Mouse (Mus musculus) neural tube, embryonic 14.5 days (tissue): Measurements from ENCODE around the gene Shoc2. TPM values are rescaled to one million over a fixed set of nuclear protein-coding genes. Genes with fewer than 3 reads are reported as not detected.
A peak's percentile ranks its signal among the peaks of the same experiment; 100 is the strongest.
"Not testable (repeated sequence)": the region's sequence is repeated elsewhere in the genome, so short reads cannot be mapped to it uniquely, and the experiment has no call there.

Experiments used
- ATAC-seq: fragments of 200-750 bp; cut with Nextera tagmentation; 2 replicates; pipeline ENCODE4 v1.8.0; 2017; ENCODE audit warnings: low read depth, mild to moderate bottlenecking, moderate TSS enrichment, moderate library complexity
- H3K27ac ChIP-seq: fragments of 300-500 bp; sonication (generic); 2 replicates; pipeline ENCODE4 v1.5.1; 2014; ENCODE audit warnings: low read depth, mild to moderate bottlenecking, control low read depth, low read length, moderate library complexity, mixed read lengths
- H3K27me3 ChIP-seq: fragments of 300-500 bp; sonication (generic); 2 replicates; pipeline ENCODE4 v1.6.1; 2014; ENCODE audit warnings: low read length; ENCODE audit not compliant: control insufficient read depth, insufficient read depth
- H3K36me3 ChIP-seq: fragments of 300-500 bp; sonication (generic); 2 replicates; pipeline ENCODE4 v1.6.1; 2014; ENCODE audit warnings: low read length, mixed read lengths; ENCODE audit not compliant: control insufficient read depth, insufficient read depth
- H3K4me1 ChIP-seq: fragments of 300-500 bp; sonication (generic); 2 replicates; pipeline ENCODE4 v1.6.1; 2014; ENCODE audit warnings: low read length; ENCODE audit not compliant: control insufficient read depth, insufficient read depth
- H3K4me2 ChIP-seq: fragments of 300-500 bp; sonication (generic); 2 replicates; pipeline ENCODE4 v1.6.1; 2014; ENCODE audit warnings: mild to moderate bottlenecking, low read depth, low read length, control low read depth
- H3K4me3 ChIP-seq: fragments of 300-500 bp; sonication (generic); 2 replicates; pipeline ENCODE4 v1.5.1; 2014; ENCODE audit warnings: low read depth, low read length, control low read depth, mixed read lengths
- H3K9ac ChIP-seq: fragments of 300-500 bp; sonication (generic); replicated peaks from 2 replicates; pipeline ENCODE4 v1.6.1; 2014; ENCODE audit warnings: low read depth, mild to moderate bottlenecking, control low read depth, low read length, mixed read lengths
- H3K9me3 ChIP-seq: fragments of 300-500 bp; sonication (generic); 2 replicates; pipeline ENCODE4 v1.6.1; 2016; ENCODE audit warnings: low read length; ENCODE audit not compliant: control insufficient read depth
- WGBS: fragments of 180-500 bp; shearing (Covaris S2); extraction: QIAGEN DNeasy Blood & Tissue Kit; methylation state at CpG from one replicate; pipeline ENCODE4 v1.1.7; 2014; 5-methylcytosine and 5-hydroxymethylcytosine counted together
- polyA plus RNA-seq: library from polyadenylated mRNA; unstranded; fragments of >200 nt; fragmentation: Nextera tagmentation; extraction: Ambion mirVana; gene quantifications from 2 replicates; pipeline ENCODE4 v1.2.1, GENCODE M21; 2014

Gene Shoc2
- polyA plus RNA-seq, 1 experiment from 2014 or later: 81.5 TPM

GRCm38 (mm10) chr19:53902739-53903487, 41.2 kb upstream of the Shoc2 start:
- Histone ChIP-seq H3K4me3 (peak overlapping the region; percentile 87), H3K36me3 (no peaks in the 10 kb centered on the region), H3K9me3 (no peaks in the 10 kb centered on the region), H3K9ac (peak overlapping the region; percentile 90), H3K27ac (peak overlapping the region; percentile 91), H3K4me1 (peaks cover 10% of the 10 kb centered on the region), H3K27me3 (peaks cover 3% of the 10 kb centered on the region; the same call in 1 of the 2 replicates), H3K4me2 (peak overlapping the region; percentile 59)
- under 1% methylated on average over 53 of the region's 61 CpGs for WGBS
- peak; percentile 98 for ATAC-seq

GRCm38 (mm10) chr19:53903507-53904321, 40.4 kb upstream of the Shoc2 start:
- peak; percentile 73 for ATAC-seq
- Histone ChIP-seq H3K36me3 (no peaks in the 10 kb centered on the region), H3K4me1 (peaks cover 10% of the 10 kb centered on the region), H3K27me3 (peaks cover 3% of the 10 kb centered on the region; the same call in 1 of the 2 replicates), H3K4me3 (peak overlapping the region; percentile 87), H3K9ac (peak overlapping the region; percentile 90), H3K9me3 (no peaks in the 10 kb centered on the region), H3K27ac (peak overlapping the region; percentile 91), H3K4me2 (peak overlapping the region; percentile 59)
- WGBS: under 1% methylated on average over 72 of the region's 83 CpGs

GRCm38 (mm10) chr19:53904833-53905480, 39.1 kb upstream of the Shoc2 start:
- Histone ChIP-seq H3K36me3 (peaks cover 9% of the 10 kb centered on the region), H3K4me3 (peak overlapping the region; percentile 87), H3K27me3 (peaks cover 3% of the 10 kb centered on the region; the same call in 1 of the 2 replicates), H3K9me3 (no peaks in the 10 kb centered on the region), H3K27ac (no peak overlapping the region), H3K9ac (0 out of 2 replicates have a peak overlapping the region, but pooled peaks have one; percentile 11), H3K4me2 (peak overlapping the region; percentile 59), H3K4me1 (peaks cover 10% of the 10 kb centered on the region)
- ATAC-seq: no peak
- WGBS: 73% methylated on average over 7 of the region's 7 CpGs

- Histone ChIP-seq H3K9me3 (no peaks in the 10 kb centered on the region), H3K27ac (no peak overlapping the region), H3K27me3 (peaks cover 3% of the 10 kb centered on the region; the same call in 1 of the 2 replicates), H3K9ac (no peak overlapping the region), H3K4me1 (peaks cover 10% of the 10 kb centered on the region), H3K36me3 (peaks cover 9% of the 10 kb centered on the region), H3K4me3 (no peak overlapping the region), H3K4me2 (no peak overlapping the region)
- no peak for ATAC-seq
- 62% methylated on average over 6 of the region's 6 CpGs for WGBS
Observed at GRCm38 (mm10) chr19:53906033-53906702, 37.9 kb upstream of the Shoc2 start.

GRCm38 (mm10) chr19:53906703-53907070, 37.4 kb upstream of the Shoc2 start:
- not testable (repeated sequence) for H3K4me2 ChIP-seq, H3K4me3 ChIP-seq, H3K27ac ChIP-seq, H3K27me3 ChIP-seq, H3K36me3 ChIP-seq, H3K9me3 ChIP-seq, ATAC-seq, H3K9ac ChIP-seq
- H3K4me1 ChIP-seq: peaks cover 10% of the 10 kb centered on the region

GRCm38 (mm10) chr19:53914950-53915349, 29.2 kb upstream of the Shoc2 start:
- 96% methylated on average over 4 of the region's 4 CpGs for WGBS
- Histone ChIP-seq H3K36me3 (peaks cover 39% of the 10 kb centered on the region), H3K4me2 (no peak overlapping the region), H3K9ac (no peak overlapping the region), H3K27ac (no peak overlapping the region), H3K4me1 (no peaks in the 10 kb centered on the region), H3K9me3 (no peaks in the 10 kb centered on the region), H3K27me3 (no peaks in the 10 kb centered on the region), H3K4me3 (no peak overlapping the region)
- no peak for ATAC-seq

- Histone ChIP-seq H3K27ac (no peak overlapping the region), H3K9me3 (no peaks in the 10 kb centered on the region), H3K4me1 (no peaks in the 10 kb centered on the region), H3K36me3 (peaks cover 36% of the 10 kb centered on the region), H3K4me2 (no peak overlapping the region), H3K4me3 (no peak overlapping the region), H3K9ac (no peak overlapping the region), H3K27me3 (no peaks in the 10 kb centered on the region)
- ATAC-seq: no peak
- WGBS: 90% methylated on average over 10 of the region's 10 CpGs
Observed at GRCm38 (mm10) chr19:53919541-53919940, 24.6 kb upstream of the Shoc2 start.

- H3K9ac ChIP-seq, H3K9me3 ChIP-seq, H3K27me3 ChIP-seq, ATAC-seq, H3K4me2 ChIP-seq, H3K4me3 ChIP-seq, H3K27ac ChIP-seq, H3K4me1 ChIP-seq: not testable (repeated sequence)
- 93% methylated on average over 3 of the region's 3 CpGs for whole genome bisulfite sequencing
- peaks cover 38% of the 10 kb centered on the region for H3K36me3 ChIP-seq
Observed at GRCm38 (mm10) chr19:53921996-53922395, 22.1 kb upstream of the Shoc2 start.
